Mouse (Mus musculus) liver, embryonic 11.5 days (tissue): ENCODE measurements around the gene Zc3h15. TPM values are rescaled to one million over a fixed set of nuclear protein-coding genes. Genes with fewer than 3 reads are reported as not detected.
"Not testable (repeated sequence)": the region's sequence is repeated elsewhere in the genome, so short reads cannot be mapped to it uniquely, and the experiment has no call there.

Experiments
- ATAC-seq: fragments of 200-750 bp; cut with Nextera tagmentation; replicated peaks from 2 replicates; pipeline ENCODE4 v1.8.0; 2017; ENCODE audit warnings: moderate number of reproducible peaks, mild to moderate bottlenecking, moderate TSS enrichment, moderate library complexity; ENCODE audit not compliant: low FRiP score
- DNase-seq: peaks from one replicate; pipeline ENCODE4 v3.0.0-alpha.2; 2017; ENCODE audit warnings: low spot score
- H3K27ac ChIP-seq: fragments of 300-500 bp; sonication (generic); 2 replicates; pipeline ENCODE4 v1.5.1; 2014; ENCODE audit warnings: mild to moderate bottlenecking, low read depth, low read length, control low read depth
- H3K27me3 ChIP-seq: fragments of 300-500 bp; sonication (generic); replicated peaks from 2 replicates; pipeline ENCODE4 v1.6.1; 2014; ENCODE audit warnings: low read length, mixed read lengths; ENCODE audit not compliant: control insufficient read depth, insufficient read depth
- H3K36me3 ChIP-seq: fragments of 300-500 bp; sonication (generic); 2 replicates; pipeline ENCODE4 v1.6.1; 2014; ENCODE audit warnings: mild to moderate bottlenecking, low read length, moderate library complexity, mixed read lengths; ENCODE audit not compliant: control insufficient read depth, insufficient read depth
- H3K4me1 ChIP-seq: fragments of 300-500 bp; sonication (generic); replicated peaks from 2 replicates; pipeline ENCODE4 v1.6.1; 2014; ENCODE audit warnings: low read length, mixed read lengths; ENCODE audit not compliant: control insufficient read depth, insufficient read depth
- H3K4me2 ChIP-seq: fragments of 300-500 bp; sonication (generic); 2 replicates; pipeline ENCODE4 v1.6.1; 2014; ENCODE audit warnings: mild to moderate bottlenecking, control low read depth, moderate library complexity
- H3K4me3 ChIP-seq: fragments of 300-500 bp; sonication (generic); 2 replicates; pipeline ENCODE4 v1.5.1; 2014; ENCODE audit warnings: low read depth, low read length, control low read depth
- H3K9ac ChIP-seq: fragments of 300-500 bp; sonication (generic); 2 replicates; pipeline ENCODE4 v1.6.1; 2014; ENCODE audit warnings: low read depth, low read length, control low read depth
- H3K9me3 ChIP-seq: fragments of 300-500 bp; sonication (generic); 2 replicates; pipeline ENCODE4 v1.6.1; 2016; ENCODE audit warnings: low read length, inconsistent platforms, mixed read lengths; ENCODE audit not compliant: control insufficient read depth
- WGBS: fragments of 180-500 bp; shearing (Covaris S2); extraction: QIAGEN DNeasy Blood & Tissue Kit; methylation state at CpG from one replicate; pipeline ENCODE4 v1.1.7; 2014; 5-methylcytosine and 5-hydroxymethylcytosine counted together
- polyA plus RNA-seq: library from polyadenylated mRNA; unstranded; fragments of >200 nt; fragmentation: Nextera tagmentation; extraction: Ambion mirVana; gene quantifications from 2 replicates; pipeline ENCODE4 v1.2.1, GENCODE M21; 2014

Zc3h15 gene
- polyA plus RNA-seq, 1 experiment from 2014 or later: 126 TPM

DNA sequence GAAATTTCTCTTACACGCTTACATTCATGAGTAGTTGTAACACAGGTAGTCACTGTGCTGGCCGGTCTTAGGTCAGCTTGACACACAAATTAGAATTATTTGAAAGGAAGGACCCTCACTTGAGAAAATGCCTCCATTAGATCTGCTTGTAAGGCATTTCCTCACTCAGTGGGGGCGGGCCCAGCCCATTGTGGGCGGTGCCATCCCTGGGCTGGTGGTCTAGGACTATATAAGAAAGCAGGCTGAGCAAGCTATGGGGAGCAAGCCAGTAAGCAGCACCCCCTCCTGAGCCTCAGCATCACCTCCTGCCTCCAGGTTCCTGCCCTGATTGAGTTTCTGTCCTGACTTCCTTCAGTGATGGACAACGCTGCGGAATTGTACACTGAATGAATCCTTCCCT lies 16.3 kb upstream of the Zc3h15 start:
- Histone ChIP-seq H3K9ac (no peak overlapping the region), H3K9me3 (no peaks in the 10 kb centered on the region), H3K4me2 (no peak overlapping the region), H3K27ac (no peak overlapping the region), H3K27me3 (no peaks in the 10 kb centered on the region), H3K4me3 (no peak overlapping the region), H3K4me1 (no peaks in the 10 kb centered on the region), H3K36me3 (no peaks in the 10 kb centered on the region)
- ATAC-seq: no peak
- WGBS: 83% methylated on average over 6 of the region's 6 CpGs
- no peak for DNase-seq

DNA sequence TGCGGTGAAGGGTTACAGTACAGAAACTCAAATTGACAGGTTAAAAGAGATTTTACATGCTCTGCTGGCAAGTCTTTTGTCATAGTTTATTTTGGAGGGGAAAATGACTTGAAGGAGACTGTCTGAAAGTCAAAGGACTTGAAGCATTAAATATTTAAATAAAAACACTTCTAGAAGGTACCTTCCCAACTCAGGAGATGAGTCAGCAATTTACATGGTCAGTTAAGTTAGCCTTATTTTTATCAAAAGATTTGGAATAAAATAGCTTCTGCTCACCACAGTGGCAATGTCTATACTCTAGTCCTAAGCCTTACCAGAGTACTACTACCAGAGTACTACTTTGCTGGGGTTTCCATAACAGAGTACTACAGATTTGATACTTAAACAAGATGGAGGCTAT lies 2.2 kb upstream of the Zc3h15 start:
- Histone ChIP-seq H3K9me3 (no peaks in the 10 kb centered on the region), H3K4me2 (no peak overlapping the region), H3K36me3 (peaks cover 2% of the 10 kb centered on the region; the same call in 1 of the 2 replicates), H3K4me3 (no peak overlapping the region), H3K4me1 (peaks cover 11% of the 10 kb centered on the region; the same call in 1 of the 2 replicates), H3K9ac (no peak overlapping the region), H3K27me3 (no peaks in the 10 kb centered on the region), H3K27ac (no peak overlapping the region)
- ATAC-seq (no peak), DNase-seq (no peak)
- WGBS: 83% methylated on average over 1 of the region's 1 CpGs

DNA sequence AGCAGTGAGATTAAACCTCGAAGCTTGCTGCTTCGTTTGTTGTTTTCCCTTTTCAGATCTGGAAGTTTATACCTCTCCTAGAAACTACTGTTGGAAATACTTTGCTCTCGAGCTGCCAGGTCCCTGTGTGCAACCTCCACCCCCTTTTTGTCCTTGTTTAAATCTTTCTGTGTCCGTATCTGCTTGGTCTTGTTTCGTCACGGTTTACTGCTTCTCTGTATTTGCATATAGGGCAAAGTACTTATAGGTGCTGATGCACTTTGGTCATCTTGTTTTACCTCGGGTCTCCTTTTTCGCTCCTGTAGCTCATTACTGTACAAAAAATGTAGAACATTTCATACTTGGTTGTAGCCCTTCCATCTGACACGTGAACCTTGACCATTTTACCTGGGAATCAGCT lies 4.7 kb downstream of the Zc3h15 start:
- no peaks in the 10 kb centered on the region for H3K27me3 ChIP-seq
- H3K4me1 ChIP-seq: peaks cover 14% of the 10 kb centered on the region; the same call in 1 of the 2 replicates
- no peak overlapping the region for H3K9ac ChIP-seq
- H3K36me3 ChIP-seq: peaks cover 2% of the 10 kb centered on the region; the same call in 1 of the 2 replicates
- H3K27ac ChIP-seq: no peak overlapping the region
- DNase-seq (no peak), ATAC-seq (no peak)
- peak overlapping the region; percentile 22; the same call in 1 of the 2 replicates for H3K4me2 ChIP-seq
- H3K4me3 ChIP-seq: no peak overlapping the region
- 83% methylated on average over 9 of the region's 9 CpGs for WGBS
- H3K9me3 ChIP-seq: no peaks in the 10 kb centered on the region

DNA sequence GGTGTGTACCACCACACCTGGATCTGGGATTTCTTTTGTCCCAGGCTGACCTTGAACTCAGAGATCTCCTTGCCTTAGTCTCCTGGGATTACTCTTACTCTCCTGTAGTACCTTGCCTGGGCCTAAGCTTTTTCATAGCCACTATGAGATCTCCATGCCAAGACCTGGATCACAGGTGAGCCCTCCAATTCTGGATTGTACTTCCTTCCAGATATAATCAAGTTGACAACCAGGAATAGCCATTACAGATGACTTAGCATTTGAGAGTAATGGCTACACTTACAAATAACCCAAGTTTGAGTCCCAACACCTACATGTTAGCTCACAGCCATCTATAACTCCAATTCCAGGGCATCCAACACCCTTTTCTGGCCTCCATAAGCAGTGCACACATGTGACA lies 8.4 kb downstream of the Zc3h15 start:
- Histone ChIP-seq H3K4me2 (no peak overlapping the region), H3K36me3 (no peaks in the 10 kb centered on the region), H3K9ac (no peak overlapping the region), H3K9me3 (no peaks in the 10 kb centered on the region), H3K27ac (no peak overlapping the region), H3K27me3 (no peaks in the 10 kb centered on the region), H3K4me3 (no peak overlapping the region), H3K4me1 (no peaks in the 10 kb centered on the region; the same call in 1 of the 2 replicates)
- no peak for DNase-seq
- ATAC-seq: no peak

DNA sequence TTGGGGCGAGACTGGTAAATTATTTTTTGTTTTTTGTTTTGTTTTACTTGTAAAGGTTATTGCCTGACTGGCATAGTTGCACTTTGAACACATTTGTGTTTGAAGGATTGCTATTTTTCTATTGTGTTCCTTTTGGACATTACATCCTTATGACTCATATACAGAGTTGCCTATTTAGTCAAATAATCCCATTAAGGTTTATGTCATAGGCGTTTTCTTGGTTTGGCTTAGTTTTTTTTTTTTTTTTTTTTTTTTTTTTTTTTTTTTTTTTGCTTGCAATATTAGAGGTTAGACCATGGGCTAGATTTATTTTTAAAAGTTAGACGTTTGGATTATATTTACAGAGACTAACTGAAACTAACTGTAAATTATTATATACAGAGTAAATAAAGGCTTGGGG lies 15.0 kb downstream of the Zc3h15 start:
- ATAC-seq: no peak
- Histone ChIP-seq H3K9ac (no peak overlapping the region), H3K27ac (no peak overlapping the region), H3K4me3 (no peak overlapping the region), H3K27me3 (no peaks in the 10 kb centered on the region), H3K4me2 (no peak overlapping the region), H3K9me3 (no peaks in the 10 kb centered on the region), H3K36me3 (peaks cover 25% of the 10 kb centered on the region; the same call in 1 of the 2 replicates), H3K4me1 (no peaks in the 10 kb centered on the region)
- no peak for DNase-seq
- WGBS: 78% methylated on average over 3 of the region's 3 CpGs

DNA sequence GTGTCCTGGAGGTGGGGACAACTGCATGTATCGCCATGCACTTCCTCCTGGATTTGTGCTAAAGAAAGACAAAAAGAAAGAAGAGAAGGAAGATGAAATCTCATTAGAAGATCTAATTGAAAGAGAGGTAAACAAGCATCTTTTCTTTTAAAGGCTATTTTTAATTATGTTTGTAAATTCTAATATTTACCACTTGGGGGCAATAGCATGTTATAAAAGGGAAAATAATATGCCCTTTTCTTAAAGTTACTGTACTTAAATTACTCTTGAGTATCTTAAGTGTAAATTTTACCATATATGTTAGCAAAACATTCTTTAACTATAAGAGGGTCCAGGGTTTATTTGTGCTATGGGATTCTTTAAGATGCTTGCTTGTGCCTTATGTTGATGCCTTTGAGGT lies 15.9 kb downstream of the Zc3h15 start:
- ATAC-seq (no peak), DNase-seq (no peak)
- H3K9me3 ChIP-seq: no peaks in the 10 kb centered on the region
- no peak overlapping the region for H3K4me2 ChIP-seq
- no peaks in the 10 kb centered on the region for H3K4me1 ChIP-seq
- no peak overlapping the region for H3K27ac ChIP-seq
- H3K9ac ChIP-seq: no peak overlapping the region
- 89% methylated on average over 1 of the region's 1 CpGs for WGBS
- H3K36me3 ChIP-seq: peaks cover 25% of the 10 kb centered on the region; the same call in 1 of the 2 replicates
- no peak overlapping the region for H3K4me3 ChIP-seq
- H3K27me3 ChIP-seq: no peaks in the 10 kb centered on the region

DNA sequence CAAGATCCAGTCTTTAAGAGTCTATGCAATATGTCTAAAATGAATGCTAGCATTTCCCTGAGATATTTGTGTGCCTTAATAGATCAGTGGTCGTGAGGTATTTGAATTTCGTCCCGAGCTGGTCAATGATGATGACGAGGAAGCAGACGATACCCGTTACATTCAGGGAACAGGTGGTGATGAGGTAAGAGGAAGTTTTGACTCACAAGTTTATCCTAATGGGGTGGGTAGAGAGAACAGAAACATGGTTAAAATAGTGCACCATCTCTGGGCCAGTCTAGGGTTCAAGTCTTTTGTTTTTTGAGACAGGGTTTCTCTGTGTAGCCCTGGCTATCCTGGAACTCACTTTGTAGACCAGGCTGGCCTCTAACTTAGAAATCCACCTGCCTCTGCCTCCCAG lies 17.1 kb downstream of the Zc3h15 start:
- H3K4me1 ChIP-seq: no peaks in the 10 kb centered on the region
- no peak for DNase-seq
- H3K9me3 ChIP-seq: no peaks in the 10 kb centered on the region
- no peaks in the 10 kb centered on the region for H3K27me3 ChIP-seq
- no peak overlapping the region for H3K4me3 ChIP-seq
- H3K36me3 ChIP-seq: peaks cover 25% of the 10 kb centered on the region; the same call in 1 of the 2 replicates
- H3K9ac ChIP-seq: no peak overlapping the region
- H3K27ac ChIP-seq: no peak overlapping the region
- 95% methylated on average over 6 of the region's 6 CpGs for WGBS
- ATAC-seq: no peak
- H3K4me2 ChIP-seq: no peak overlapping the region

DNA sequence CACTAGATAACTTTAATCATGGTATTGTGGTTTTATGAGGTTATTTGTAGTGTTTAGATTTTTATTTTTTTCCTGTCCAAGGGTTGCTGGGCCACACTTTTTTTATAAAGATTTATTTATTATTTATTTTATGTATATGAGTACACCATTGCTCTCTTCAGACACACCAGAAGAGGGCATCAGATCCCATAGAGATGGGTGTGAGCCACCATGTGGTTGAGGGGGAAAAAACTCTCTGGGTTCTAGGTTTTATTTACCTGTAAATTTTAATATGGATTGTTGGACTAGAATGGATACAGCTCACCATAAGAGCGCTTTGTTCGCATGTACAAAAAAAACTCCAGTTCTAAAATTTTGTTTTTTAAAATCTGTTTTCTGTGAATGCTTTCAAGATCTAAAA lies 20.8 kb downstream of the Zc3h15 start:
- H3K9ac ChIP-seq, H3K4me3 ChIP-seq, H3K4me2 ChIP-seq, H3K27ac ChIP-seq, ATAC-seq, H3K4me1 ChIP-seq, H3K9me3 ChIP-seq, DNase-seq, H3K27me3 ChIP-seq: not testable (repeated sequence)
- 96% methylated on average over 2 of the region's 2 CpGs for WGBS
- peaks cover 21% of the 10 kb centered on the region; the same call in 1 of the 2 replicates for H3K36me3 ChIP-seq

DNA sequence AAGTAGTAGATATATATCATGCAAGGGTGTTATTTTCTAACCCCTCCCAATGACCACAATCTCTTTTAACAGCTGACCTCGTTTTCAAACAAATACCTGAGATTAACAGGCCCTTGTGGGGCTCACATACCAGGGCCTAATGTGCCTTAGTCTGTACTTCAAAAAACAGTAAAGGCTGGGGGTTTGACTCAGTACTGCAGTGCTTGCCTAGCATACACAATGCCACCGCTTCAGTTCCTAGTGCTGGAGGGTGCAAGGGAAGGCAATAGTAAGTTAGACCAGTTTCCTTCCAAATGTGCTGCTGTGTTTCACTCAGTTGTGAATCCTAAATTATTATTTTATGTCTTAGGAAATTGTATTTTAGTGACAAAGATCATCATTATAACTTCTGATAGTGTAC lies 23.2 kb downstream of the Zc3h15 start:
- DNase-seq: no peak
- no peak overlapping the region for H3K4me3 ChIP-seq
- WGBS: 76% methylated on average over 2 of the region's 2 CpGs
- no peak overlapping the region for H3K27ac ChIP-seq
- no peak for ATAC-seq
- H3K36me3 ChIP-seq: peaks cover 10% of the 10 kb centered on the region; the same call in 1 of the 2 replicates
- no peak overlapping the region for H3K4me2 ChIP-seq
- H3K27me3 ChIP-seq: no peaks in the 10 kb centered on the region
- no peaks in the 10 kb centered on the region for H3K4me1 ChIP-seq
- no peaks in the 10 kb centered on the region for H3K9me3 ChIP-seq
- H3K9ac ChIP-seq: no peak overlapping the region
